Mouse (Mus musculus) stomach, embryonic 14.5 days (tissue): ENCODE results near the gene Fbxl15. TPM values are rescaled to one million over a fixed set of nuclear protein-coding genes. Genes with fewer than 3 reads are reported as not detected.

Source experiments
- ATAC-seq: fragments of 200-750 bp; cut with Nextera tagmentation; 2 replicates; pipeline ENCODE4 v1.8.0; 2017; ENCODE audit warnings: low read depth, moderate TSS enrichment; ENCODE audit not compliant: insufficient number of reproducible peaks, insufficient read depth, low FRiP score
- H3K27ac ChIP-seq: fragments of 300-500 bp; sonication (generic); 2 replicates; pipeline ENCODE4 v1.5.1; 2014; ENCODE audit warnings: mild to moderate bottlenecking, low read length, moderate library complexity, mixed read lengths
- H3K27me3 ChIP-seq: fragments of 300-500 bp; sonication (generic); 2 replicates; pipeline ENCODE4 v1.6.1; 2014; ENCODE audit warnings: low read length, control low read depth, mixed read lengths; ENCODE audit not compliant: control insufficient read depth, insufficient read depth
- H3K36me3 ChIP-seq: fragments of 300-500 bp; sonication (generic); 2 replicates; pipeline ENCODE4 v1.6.1; 2014; ENCODE audit warnings: mild to moderate bottlenecking, control low read depth, low read length, moderate library complexity, mixed read lengths; ENCODE audit not compliant: control insufficient read depth, insufficient read depth
- H3K4me1 ChIP-seq: fragments of 300-500 bp; sonication (generic); 2 replicates; pipeline ENCODE4 v1.6.1; 2014; ENCODE audit warnings: low read length, control low read depth, mixed read lengths; ENCODE audit not compliant: control insufficient read depth, insufficient read depth
- H3K4me2 ChIP-seq: fragments of 300-500 bp; sonication (generic); replicated peaks from 2 replicates; pipeline ENCODE4 v1.6.1; 2014; ENCODE audit warnings: low read depth, low read length, control low read depth
- H3K4me3 ChIP-seq: fragments of 300-500 bp; sonication (generic); 2 replicates; pipeline ENCODE4 v1.5.1; 2014; ENCODE audit warnings: low read depth, low read length, control low read depth
- H3K9ac ChIP-seq: fragments of 300-500 bp; sonication (generic); replicated peaks from 2 replicates; pipeline ENCODE4 v1.6.1; 2014; ENCODE audit warnings: low read depth, mild to moderate bottlenecking, control low read depth, low read length, moderate library complexity, mixed read lengths
- H3K9me3 ChIP-seq: fragments of 300-500 bp; sonication (generic); 2 replicates; pipeline ENCODE4 v1.6.1; 2016; ENCODE audit warnings: low read depth, low read length, control low read depth; ENCODE audit not compliant: control insufficient read depth
- WGBS: fragments of 180-500 bp; shearing (Covaris S2); extraction: QIAGEN DNeasy Blood & Tissue Kit; methylation state at CpG from one replicate; pipeline ENCODE4 v1.1.7; 2014; 5-methylcytosine and 5-hydroxymethylcytosine counted together
- polyA plus RNA-seq: library from polyadenylated mRNA; unstranded; fragments of >200 nt; fragmentation: Nextera tagmentation; extraction: Ambion mirVana; gene quantifications from 2 replicates; pipeline ENCODE4 v1.2.1, GENCODE M21; 2014

The Fbxl15 gene
- polyA plus RNA-seq, 1 experiment from 2014 or later, result 13.7 TPM

GRCm38 (mm10) chr19:46296938-46297337, 31.0 kb upstream of the Fbxl15 start:
- Histone ChIP-seq H3K27me3 (no peaks in the 10 kb centered on the region), H3K9me3 (no peaks in the 10 kb centered on the region), H3K4me2 (no peak overlapping the region), H3K9ac (no peak overlapping the region), H3K36me3 (no peaks in the 10 kb centered on the region), H3K27ac (no peak overlapping the region), H3K4me1 (no peaks in the 10 kb centered on the region), H3K4me3 (no peak overlapping the region)
- ATAC-seq, result no peak
- WGBS, result 55% methylated on average over 4 of the region's 4 CpGs

DNA sequence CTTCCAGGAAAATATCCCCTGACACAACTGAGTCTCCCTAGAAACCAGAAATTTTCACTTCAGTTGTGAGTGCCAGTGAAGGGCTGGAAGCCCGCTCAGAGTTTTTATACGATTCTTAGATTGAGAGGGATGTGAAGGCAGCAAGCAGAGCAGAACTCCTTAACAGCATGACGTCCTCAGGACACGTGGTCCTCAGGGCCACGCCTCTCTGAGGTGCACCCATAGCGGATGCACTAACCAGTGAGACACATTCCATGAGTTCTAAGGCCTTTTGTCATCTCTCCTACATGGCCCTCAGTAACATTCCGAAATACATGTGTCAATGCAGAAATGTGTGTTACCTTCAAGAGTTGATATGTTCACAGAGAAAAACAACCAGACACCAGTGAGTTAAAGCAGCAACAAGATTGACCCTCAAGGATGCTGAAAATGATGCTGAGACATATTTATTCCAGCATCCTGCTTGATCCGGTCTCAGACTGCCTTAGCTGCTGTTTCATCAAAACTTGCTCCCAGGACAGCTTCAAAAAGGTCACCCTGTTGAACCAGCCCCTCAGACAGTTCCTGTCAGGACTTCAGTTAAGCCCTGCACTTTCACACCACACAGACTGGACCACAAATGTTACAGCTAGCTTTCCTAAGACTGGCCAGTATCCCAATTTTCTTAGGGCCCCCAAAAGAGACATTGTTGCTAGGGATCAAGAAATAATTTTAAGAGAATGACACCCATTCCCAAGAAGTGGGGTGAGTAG, 27.5 kb upstream of the Fbxl15 start:
- no peak for ATAC-seq
- Histone ChIP-seq H3K9ac (no peak overlapping the region), H3K4me3 (no peak overlapping the region), H3K9me3 (no peaks in the 10 kb centered on the region), H3K27ac (no peak overlapping the region), H3K27me3 (no peaks in the 10 kb centered on the region), H3K4me1 (0 out of 2 replicates have a peak, but pooled peaks cover 4% of the 10 kb centered on the region), H3K36me3 (no peaks in the 10 kb centered on the region), H3K4me2 (no peak overlapping the region)
- 46% methylated on average over 8 of the region's 8 CpGs for WGBS

GRCm38 (mm10) chr19:46302551-46302950, 25.4 kb upstream of the Fbxl15 start:
- Histone ChIP-seq H3K4me3 (no peak overlapping the region), H3K36me3 (peaks cover 5% of the 10 kb centered on the region; the same call in 1 of the 2 replicates), H3K9ac (no peak overlapping the region), H3K4me2 (no peak overlapping the region), H3K9me3 (no peaks in the 10 kb centered on the region), H3K27ac (no peak overlapping the region), H3K4me1 (peaks cover 11% of the 10 kb centered on the region; the same call in 1 of the 2 replicates), H3K27me3 (no peaks in the 10 kb centered on the region)
- 90% methylated on average over 4 of the region's 4 CpGs for WGBS
- no peak for ATAC-seq

GRCm38 (mm10) chr19:46303251-46304215, 24.5 kb upstream of the Fbxl15 start:
- Histone ChIP-seq H3K36me3 (peaks cover 12% of the 10 kb centered on the region), H3K4me3 (peak overlapping the region; percentile 81), H3K4me1 (peaks cover 13% of the 10 kb centered on the region; the same call in 1 of the 2 replicates), H3K4me2 (peak overlapping the region; percentile 99), H3K9ac (no peak overlapping the region), H3K9me3 (no peaks in the 10 kb centered on the region), H3K27me3 (no peaks in the 10 kb centered on the region), H3K27ac (no peak overlapping the region; the same call in 1 of the 2 replicates)
- 52% methylated on average over 18 of the region's 18 CpGs for WGBS
- no peak for ATAC-seq

DNA sequence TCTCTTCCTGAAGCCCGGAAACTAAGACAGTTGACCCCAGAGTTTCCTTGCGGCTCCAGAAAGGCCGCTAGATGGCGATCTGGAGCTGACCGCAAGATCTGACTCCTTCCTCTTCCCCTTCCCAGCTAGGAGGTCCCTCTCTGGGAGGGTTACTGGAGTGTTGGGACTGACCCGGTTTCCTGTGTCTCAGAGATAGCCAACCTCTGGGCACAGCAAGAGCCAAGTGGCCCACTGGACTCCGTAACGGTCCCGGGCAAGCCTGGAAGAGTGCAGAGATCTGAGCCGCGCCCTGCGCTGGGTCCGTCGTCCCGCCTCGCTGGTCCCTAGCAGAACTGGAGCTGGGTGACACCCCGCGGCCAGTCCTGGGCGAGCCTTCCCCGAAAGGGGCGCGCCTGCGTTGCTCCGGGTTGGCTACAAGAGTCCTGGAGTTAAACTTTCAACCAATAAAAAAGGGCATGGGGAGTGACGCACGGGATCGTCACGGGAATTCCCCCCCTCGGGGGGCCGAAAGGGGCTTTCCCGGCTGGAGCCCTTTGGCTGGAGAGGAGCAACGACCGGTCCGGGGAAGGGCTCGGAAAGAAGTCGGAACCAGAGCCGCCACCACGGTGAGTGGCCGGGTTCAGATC, 23.7 kb upstream of the Fbxl15 start, which contains the start of gene Nfkb2:
Gene Nfkb2 (plus strand): TSS at position 105 of the 626 bp plus-strand sequence.
- peak within 1 kb of the TSS; percentile 99 for H3K4me2 ChIP-seq
- H3K27me3 ChIP-seq, result no peaks in the 10 kb centered on the region
- peaks cover 18% of the 10 kb centered on the region; the same call in 1 of the 2 replicates for H3K4me1 ChIP-seq
- ATAC-seq, result peak; percentile 88
- peak within 1 kb of the TSS; percentile 71 for H3K27ac ChIP-seq
- WGBS, result under 1% methylated on average over 39 of the region's 39 CpGs
- peak within 1 kb of the TSS; percentile 81 for H3K4me3 ChIP-seq
- peaks cover 12% of the 10 kb centered on the region for H3K36me3 ChIP-seq
- H3K9me3 ChIP-seq, result no peaks in the 10 kb centered on the region
- peak within 1 kb of the TSS; percentile 45; the same call in 1 of the 2 replicates for H3K9ac ChIP-seq

DNA sequence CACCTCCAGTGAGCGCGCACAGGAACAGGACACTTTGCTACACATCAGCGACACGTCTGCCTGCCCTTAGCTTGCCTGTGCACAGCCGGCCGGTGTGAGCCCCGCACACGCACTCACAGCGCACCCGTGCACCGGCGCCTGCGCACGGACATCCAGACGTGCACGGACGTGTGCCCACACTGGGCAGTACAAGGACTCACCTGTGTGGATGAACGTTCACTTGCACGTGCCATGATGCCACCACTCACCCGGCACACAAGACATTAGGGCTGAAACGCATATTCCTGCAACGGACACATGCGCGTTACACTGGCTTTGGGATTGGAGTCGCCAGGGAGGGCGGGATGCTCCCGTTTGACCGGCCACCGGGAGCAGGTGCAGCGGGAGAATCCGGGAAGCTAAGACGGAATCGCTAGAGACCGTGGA, 23.1 kb upstream of the Fbxl15 start:
- H3K27ac ChIP-seq, result peak overlapping the region; percentile 71
- peaks cover 17% of the 10 kb centered on the region for H3K36me3 ChIP-seq
- ATAC-seq, result peak; percentile 26
- 2% methylated on average over 34 of the region's 34 CpGs for WGBS
- H3K9me3 ChIP-seq, result no peaks in the 10 kb centered on the region
- no peaks in the 10 kb centered on the region for H3K27me3 ChIP-seq
- H3K4me3 ChIP-seq, result peak overlapping the region; percentile 81
- H3K4me2 ChIP-seq, result peak overlapping the region; percentile 99
- H3K9ac ChIP-seq, result peak overlapping the region; percentile 45; the same call in 1 of the 2 replicates
- H3K4me1 ChIP-seq, result peaks cover 18% of the 10 kb centered on the region; the same call in 1 of the 2 replicates

- Histone ChIP-seq H3K9me3 (no peaks in the 10 kb centered on the region), H3K36me3 (peaks cover 23% of the 10 kb centered on the region), H3K4me1 (peaks cover 18% of the 10 kb centered on the region; the same call in 1 of the 2 replicates), H3K4me3 (peak overlapping the region; percentile 81), H3K27ac (peak overlapping the region; percentile 71; the same call in 1 of the 2 replicates), H3K9ac (peak overlapping the region; percentile 45), H3K27me3 (no peaks in the 10 kb centered on the region), H3K4me2 (peak overlapping the region; percentile 99)
- peak; percentile 76 for ATAC-seq
- 1% methylated on average over 36 of the region's 43 CpGs for WGBS
Measured at GRCm38 (mm10) chr19:46305432-46306267, 22.3 kb upstream of the Fbxl15 start.
